Mouse (Mus musculus): ENCODE data around the gene Taf9. TPM values are rescaled to one million over a fixed set of nuclear protein-coding genes. Genes with fewer than 3 reads are reported as not detected.

Taf9 gene
- polyA plus RNA-seq, 1 experiment = 649 TPM

- Histone ChIP-seq H3K36me3 (ENCODE audit: control insufficient read depth, insufficient read depth, low read length) (0 out of 2 replicates have a peak, but pooled peaks cover 1% of the 10 kb centered on the region), H3K4me3 (ENCODE audit: control insufficient read depth, low read depth, low read length) (no peak overlapping the region), H3K4me1 (ENCODE audit: control insufficient read depth, insufficient read depth, low read length) (no peaks in the 10 kb centered on the region), H3K27me3 (ENCODE audit: control insufficient read depth, insufficient read depth, low read length) (no peaks in the 10 kb centered on the region), H3K27ac (ENCODE audit: control insufficient read depth, insufficient read depth, low read depth, low read length) (no peak overlapping the region)
- no peak for TF ChIP-seq CTCF (IDR thresholded peaks at IDR 0.05; ENCODE audit: control insufficient read depth, insufficient read depth, insufficient replicate concordance, low read depth, low read length)
- no peak for TF ChIP-seq POLR2A (IDR thresholded peaks at IDR 0.05; ENCODE audit: control insufficient read depth, low read depth, low read length)
These were observed 8.7 kb upstream of the Taf9 start for GRCm38 (mm10) chr13:100642471-100643209.

- H3K27me3 ChIP-seq (ENCODE audit: control insufficient read depth, insufficient read depth, low read length) = no peaks in the 10 kb centered on the region
- H3K4me1 ChIP-seq (ENCODE audit: control insufficient read depth, insufficient read depth, low read length) = no peaks in the 10 kb centered on the region
- H3K27ac ChIP-seq (ENCODE audit: control insufficient read depth, insufficient read depth, low read depth, low read length) = no peak overlapping the region
- H3K36me3 ChIP-seq (ENCODE audit: control insufficient read depth, insufficient read depth, low read length) = no peaks in the 10 kb centered on the region; the same call in 1 of the 2 replicates
- no peak overlapping the region for H3K4me3 ChIP-seq (ENCODE audit: control insufficient read depth, low read depth, low read length)
- no peak for TF ChIP-seq CTCF (IDR thresholded peaks at IDR 0.05; ENCODE audit: control insufficient read depth, insufficient read depth, insufficient replicate concordance, low read depth, low read length)
- no peak for TF ChIP-seq POLR2A (IDR thresholded peaks at IDR 0.05; ENCODE audit: control insufficient read depth, low read depth, low read length)
These were observed 3.2 kb upstream of the Taf9 start for GRCm38 (mm10) chr13:100648223-100648622.

- Histone ChIP-seq H3K36me3 (ENCODE audit: control insufficient read depth, insufficient read depth, low read length) (peaks cover 1% of the 10 kb centered on the region), H3K4me1 (ENCODE audit: control insufficient read depth, insufficient read depth, low read length) (no peaks in the 10 kb centered on the region; the same call in 1 of the 2 replicates), H3K4me3 (ENCODE audit: control insufficient read depth, low read depth, low read length) (peak within 1 kb of the TSS; percentile 99), H3K27ac (ENCODE audit: control insufficient read depth, insufficient read depth, low read depth, low read length) (peak within 1 kb of the TSS; percentile 81), H3K27me3 (ENCODE audit: control insufficient read depth, insufficient read depth, low read length) (no peaks in the 10 kb centered on the region)
- TF ChIP-seq POLR2A (IDR thresholded peaks at IDR 0.05; ENCODE audit: control insufficient read depth, low read depth, low read length) (peak; percentile 67), CTCF (IDR thresholded peaks at IDR 0.05; ENCODE audit: control insufficient read depth, insufficient read depth, insufficient replicate concordance, low read depth, low read length) (no peak)
These were observed 585 bp upstream of the Taf9 start, which contains the start of the genes Ak6 and Rad17 for GRCm38 (mm10) chr13:100650550-100651438. Gene Ak6, plus strand, starts transcription at chr13:100650979. Gene Rad17, minus strand, starts transcription at chr13:100651051.

- peaks cover 1% of the 10 kb centered on the region; the same call in 1 of the 2 replicates for H3K36me3 ChIP-seq (ENCODE audit: control insufficient read depth, insufficient read depth, low read length)
These were observed 6.7 kb downstream of the Taf9 start for GRCm38 (mm10) chr13:100658091-100658490.

GRCm38 (mm10) chr13:100659864-100660456 is 8.6 kb downstream of the Taf9 start:
- TF ChIP-seq POLR2A (IDR thresholded peaks at IDR 0.05; ENCODE audit: control insufficient read depth, low read depth, low read length) (no peak), CTCF (IDR thresholded peaks at IDR 0.05; ENCODE audit: control insufficient read depth, insufficient read depth, insufficient replicate concordance, low read depth, low read length) (peak; percentile 34; the same call in 1 of the 2 replicates)
- Histone ChIP-seq H3K27me3 (ENCODE audit: control insufficient read depth, insufficient read depth, low read length) (no peaks in the 10 kb centered on the region), H3K36me3 (ENCODE audit: control insufficient read depth, insufficient read depth, low read length) (no peaks in the 10 kb centered on the region), H3K27ac (ENCODE audit: control insufficient read depth, insufficient read depth, low read depth, low read length) (no peak overlapping the region), H3K4me3 (ENCODE audit: control insufficient read depth, low read depth, low read length) (no peak overlapping the region), H3K4me1 (ENCODE audit: control insufficient read depth, insufficient read depth, low read length) (peaks cover 4% of the 10 kb centered on the region; the same call in 1 of the 2 replicates)

More at GRCm38 (mm10) chr13:100658091-100658490, 6.7 kb downstream of the Taf9 start:
- Histone ChIP-seq H3K27me3 (ENCODE audit: control insufficient read depth, insufficient read depth, low read length) (no peaks in the 10 kb centered on the region), H3K27ac (ENCODE audit: control insufficient read depth, insufficient read depth, low read depth, low read length) (0 out of 2 replicates have a peak overlapping the region, but pooled peaks have one; percentile 29), H3K4me1 (ENCODE audit: control insufficient read depth, insufficient read depth, low read length) (peaks cover 4% of the 10 kb centered on the region; the same call in 1 of the 2 replicates), H3K4me3 (ENCODE audit: control insufficient read depth, low read depth, low read length) (no peak overlapping the region)
- TF ChIP-seq POLR2A (IDR thresholded peaks at IDR 0.05; ENCODE audit: control insufficient read depth, low read depth, low read length) (no peak), CTCF (IDR thresholded peaks at IDR 0.05; ENCODE audit: control insufficient read depth, insufficient read depth, insufficient replicate concordance, low read depth, low read length) (no peak)

GRCm38 (mm10) chr13:100669291-100670022 is 18.1 kb downstream of the Taf9 start, which contains the start of gene Ccdc125:
Gene Ccdc125, plus strand, starts transcription at chr13:100669717.
- peaks cover 12% of the 10 kb centered on the region for H3K4me1 ChIP-seq (ENCODE audit: control insufficient read depth, insufficient read depth, low read length)
- H3K4me3 ChIP-seq (ENCODE audit: control insufficient read depth, low read depth, low read length) = peak within 1 kb of the TSS; percentile 87
- H3K27ac ChIP-seq (ENCODE audit: control insufficient read depth, insufficient read depth, low read depth, low read length) = no peak within 1 kb of the TSS
- TF ChIP-seq CTCF (IDR thresholded peaks at IDR 0.05; ENCODE audit: control insufficient read depth, insufficient read depth, insufficient replicate concordance, low read depth, low read length) (no peak), POLR2A (IDR thresholded peaks at IDR 0.05; ENCODE audit: control insufficient read depth, low read depth, low read length) (no peak)
- H3K36me3 ChIP-seq (ENCODE audit: control insufficient read depth, insufficient read depth, low read length) = no peaks in the 10 kb centered on the region
- no peaks in the 10 kb centered on the region for H3K27me3 ChIP-seq (ENCODE audit: control insufficient read depth, insufficient read depth, low read length)
